Mouse (Mus musculus) liver, postnatal 0 days (tissue): ENCODE data around the gene Hps5.

Experiments used
- CTCF ChIP-seq: sonication (generic); IDR thresholded peaks from 2 replicates; pipeline ENCODE4 v1.5.1; 2016; ENCODE audit warnings: antibody characterized with exemption, low read depth
- EP300 ChIP-seq: IDR thresholded peaks from 2 replicates; pipeline ENCODE4 v1.6.1; 2016; ENCODE audit warnings: antibody characterized with exemption, low read depth, mild to moderate bottlenecking

- TF ChIP-seq CTCF (no peak), EP300 (no peak)
These were observed 79.0 kb downstream of the Hps5 start for GRCm38 (mm10) chr7:46716897-46717296.
